Mouse (Mus musculus) liver (tissue): ENCODE results near the gene Kcnk3.

Source experiments
- DNase-seq: peaks from one replicate; pipeline ENCODE4 v3.0.0-alpha.2; 2020; ENCODE audit warnings: mixed read lengths

The Kcnk3 gene

DNA sequence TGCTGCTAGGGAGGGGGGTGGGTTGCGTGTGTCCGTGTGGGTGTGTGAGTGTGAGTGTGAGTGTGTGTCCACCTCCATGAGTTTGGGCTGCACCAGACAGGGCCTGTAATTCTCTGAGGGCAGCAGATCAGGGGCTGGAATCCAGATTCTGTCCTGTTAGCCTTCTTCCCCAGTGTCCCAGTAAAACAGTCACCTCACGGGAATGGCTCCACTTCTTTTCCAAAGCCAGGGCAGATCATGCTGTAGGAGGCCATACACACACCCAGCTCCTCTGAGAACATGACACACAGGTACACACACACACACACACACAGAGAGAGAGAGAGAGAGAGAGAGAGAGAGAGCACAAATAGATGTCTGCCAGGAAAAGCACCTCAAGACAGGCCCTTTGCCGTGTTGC is 1.1 kb downstream of the Kcnk3 start:
- DNase-seq, result no peak

DNA sequence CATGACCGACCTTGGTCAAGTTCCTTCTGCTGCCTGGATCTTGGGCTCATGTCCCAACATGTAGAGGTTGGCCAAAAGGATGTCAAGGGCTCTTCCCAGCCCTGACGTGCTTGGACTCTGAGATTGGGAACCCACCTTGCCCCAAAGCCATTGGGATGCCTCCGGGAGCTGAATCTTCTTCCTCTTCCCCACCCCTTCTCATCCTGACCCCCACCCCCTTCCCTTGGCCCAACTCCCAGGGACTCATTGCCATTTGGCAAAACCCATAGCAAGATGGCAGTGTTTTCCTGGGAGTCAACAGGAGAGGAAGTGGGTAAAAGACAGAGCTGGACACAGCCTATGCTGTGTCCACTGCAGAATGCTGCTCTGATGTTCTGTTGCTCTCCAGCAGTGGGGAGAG is 1.6 kb downstream of the Kcnk3 start:
- no peak for DNase-seq

DNA sequence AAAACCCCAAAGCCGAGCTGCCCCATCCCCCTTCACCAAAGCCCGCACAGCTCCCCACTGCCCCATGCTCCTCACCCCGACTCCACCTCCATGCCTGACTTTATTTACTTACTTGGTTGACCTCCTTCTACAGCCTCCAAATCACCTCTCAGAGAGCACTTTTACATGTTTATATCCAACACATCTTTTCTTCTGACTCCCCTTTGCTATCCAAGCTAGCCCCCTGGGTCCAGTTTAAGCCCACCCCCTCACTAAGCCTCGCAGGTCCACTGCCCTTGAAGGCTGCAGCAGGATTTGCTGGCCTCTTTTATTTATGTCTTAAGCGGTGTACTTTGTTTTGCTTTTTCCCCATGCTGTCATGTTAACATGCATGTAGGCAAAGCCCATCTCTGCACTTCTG is 2.3 kb downstream of the Kcnk3 start:
- DNase-seq, result no peak

DNA sequence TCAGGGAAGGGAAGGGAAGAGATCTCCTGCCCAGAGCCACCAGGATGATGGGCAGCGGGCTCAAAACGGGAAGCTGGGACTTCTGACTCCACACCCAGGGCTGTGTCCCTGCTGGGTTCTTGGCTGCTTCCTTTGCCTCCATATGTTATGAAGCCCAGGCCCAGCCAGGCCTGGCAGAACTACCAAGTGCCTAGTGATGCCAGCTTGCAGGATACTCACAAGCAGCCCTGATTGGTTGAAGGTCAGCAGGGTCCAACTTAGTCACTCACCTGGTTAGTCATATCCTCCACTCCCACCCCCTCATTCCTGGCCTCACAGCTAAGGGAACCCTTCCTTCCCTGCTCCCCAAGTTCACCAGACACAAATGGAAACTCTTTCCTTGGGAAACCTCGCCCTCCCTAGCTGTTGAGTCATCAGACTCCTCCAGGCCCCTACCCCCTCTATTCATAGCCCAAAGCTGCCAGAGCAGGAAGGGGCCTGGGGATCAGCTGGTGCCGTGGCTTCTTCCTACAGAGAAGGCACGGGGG is 3.3 kb downstream of the Kcnk3 start:
- no peak for DNase-seq

DNA sequence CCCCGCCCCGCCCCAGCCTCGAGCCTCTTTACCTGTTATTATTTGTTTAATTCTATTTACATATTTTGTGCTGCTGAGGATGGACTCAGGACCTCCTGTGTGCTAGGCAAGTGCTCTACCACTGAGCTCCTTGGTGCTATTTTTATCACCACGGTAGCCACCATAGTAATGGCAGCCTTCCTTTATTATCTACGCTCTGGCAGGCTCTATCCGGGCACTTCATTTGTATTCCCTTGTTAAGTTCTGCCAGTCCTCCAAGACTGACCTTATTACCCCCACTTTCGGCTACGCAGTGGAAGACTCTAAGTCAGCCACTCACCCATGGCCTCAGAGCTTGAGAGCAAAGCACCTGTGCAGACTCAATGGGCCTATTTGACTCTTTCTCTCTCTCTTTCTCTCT is 3.8 kb downstream of the Kcnk3 start:
- DNase-seq, result no peak

DNA sequence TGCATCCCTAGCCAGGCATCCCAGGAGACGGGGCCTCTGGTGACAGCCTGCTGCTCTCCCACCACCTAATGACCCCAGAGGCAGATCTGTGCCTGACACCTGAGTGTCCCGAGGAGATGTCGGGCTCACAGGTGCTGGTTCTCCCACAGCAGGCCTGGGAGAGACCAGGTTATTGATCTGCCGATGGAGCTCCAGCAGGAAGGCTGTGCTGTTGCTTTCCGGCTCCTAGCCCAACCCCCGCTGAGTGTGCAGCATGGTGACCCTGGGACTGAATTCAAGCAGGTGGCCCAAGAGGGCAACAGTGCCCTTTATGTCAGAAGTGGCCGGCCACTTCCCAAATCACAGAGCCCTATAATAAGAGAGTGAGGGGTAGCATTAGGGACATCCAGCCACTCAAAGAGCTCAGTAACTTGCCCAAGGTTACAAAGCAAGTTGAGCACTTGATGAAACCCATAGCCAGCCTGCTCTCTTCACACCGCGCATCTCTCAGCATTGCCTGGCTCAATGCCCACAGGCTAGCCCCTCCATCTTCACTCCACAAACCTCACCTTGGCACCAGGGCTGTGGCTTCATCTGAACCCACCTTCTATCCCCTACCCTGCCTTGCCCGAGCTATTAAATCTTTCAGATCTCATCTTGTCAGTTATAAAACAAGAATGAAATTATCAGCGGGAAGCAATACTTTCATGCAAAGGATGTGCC is 4.5 kb downstream of the Kcnk3 start:
- DNase-seq, result no peak

DNA sequence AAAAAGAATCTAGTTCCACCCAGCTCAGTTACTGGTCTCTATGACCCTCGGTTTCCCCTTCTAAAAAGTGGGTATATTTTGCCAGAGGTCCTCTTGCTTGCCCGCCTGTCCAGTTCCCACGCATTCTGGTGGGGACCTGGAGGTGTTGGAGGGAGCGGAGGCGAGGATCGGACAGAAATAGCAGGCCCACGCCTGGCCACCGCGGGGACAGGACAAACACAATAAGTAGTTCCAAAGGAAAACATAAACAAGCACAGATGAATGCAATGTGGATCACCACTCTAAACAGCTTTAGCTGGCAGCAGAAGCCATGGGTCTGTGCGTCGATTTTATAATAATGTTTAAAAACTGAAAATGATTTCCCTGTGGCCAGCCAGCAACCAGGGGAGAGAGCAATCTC is 5.4 kb downstream of the Kcnk3 start:
- DNase-seq, result no peak

DNA sequence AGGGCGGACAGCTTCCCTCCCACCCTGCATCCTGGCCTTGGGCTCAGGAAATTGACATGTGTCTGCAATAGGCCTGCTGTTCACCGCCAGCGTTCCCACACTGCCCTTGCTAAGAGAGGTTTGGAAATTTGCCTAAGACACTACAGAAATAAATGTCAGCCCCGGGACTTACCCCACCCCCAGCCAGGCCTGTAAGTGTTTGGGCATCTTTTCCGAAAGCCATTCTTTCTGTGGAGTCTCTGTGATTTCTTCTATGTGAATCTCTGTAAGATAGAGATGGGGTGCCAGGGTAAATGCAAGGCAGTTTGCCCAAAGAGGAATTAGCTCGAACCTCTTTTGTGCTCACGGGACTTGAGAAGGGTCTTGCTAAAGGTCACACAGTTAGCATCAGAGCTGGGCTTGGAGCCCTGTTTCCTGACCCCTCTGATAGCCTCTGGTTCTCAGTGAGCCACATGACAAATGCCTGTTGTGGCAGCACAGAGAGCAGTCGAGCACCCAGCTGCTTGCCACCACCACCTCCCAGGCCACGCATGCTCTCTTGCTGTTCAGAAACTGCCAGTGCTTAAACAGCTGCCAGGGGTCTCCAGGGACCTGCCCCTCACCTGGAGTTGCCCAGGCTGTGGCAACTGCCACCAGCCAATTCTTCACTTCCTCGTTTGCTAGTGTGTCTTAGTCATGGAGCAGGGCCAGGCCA is 6.0 kb downstream of the Kcnk3 start:
- no peak for DNase-seq

DNA sequence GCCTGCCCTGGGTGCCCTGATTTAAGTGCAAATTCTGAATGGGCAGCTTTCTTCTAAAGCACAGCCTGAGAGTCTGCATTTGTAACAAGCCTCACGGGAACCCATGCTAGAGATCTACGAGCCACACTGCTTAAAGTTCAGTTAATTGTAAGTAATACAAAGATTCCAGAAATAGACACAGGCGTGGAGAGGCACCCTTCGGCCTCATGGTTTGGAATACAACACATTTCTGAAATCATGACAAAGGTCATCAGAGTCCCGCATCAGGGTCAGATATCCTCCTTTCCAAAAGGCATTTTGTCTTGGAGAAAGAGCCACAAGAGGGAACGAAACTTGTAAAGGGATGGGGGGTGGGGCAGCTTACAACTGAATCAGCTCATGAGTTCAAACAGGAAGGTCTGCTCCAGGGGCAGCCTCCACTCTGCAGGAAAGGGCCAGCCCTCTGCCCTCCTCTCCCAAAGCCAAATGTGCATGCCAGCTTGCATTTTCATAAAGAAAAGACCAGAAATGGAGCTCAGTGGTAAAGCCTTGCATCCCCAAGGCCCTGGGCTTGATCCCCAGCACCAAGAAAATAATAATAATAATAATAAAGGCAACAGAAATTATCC is 7.1 kb downstream of the Kcnk3 start:
- DNase-seq, result no peak

DNA sequence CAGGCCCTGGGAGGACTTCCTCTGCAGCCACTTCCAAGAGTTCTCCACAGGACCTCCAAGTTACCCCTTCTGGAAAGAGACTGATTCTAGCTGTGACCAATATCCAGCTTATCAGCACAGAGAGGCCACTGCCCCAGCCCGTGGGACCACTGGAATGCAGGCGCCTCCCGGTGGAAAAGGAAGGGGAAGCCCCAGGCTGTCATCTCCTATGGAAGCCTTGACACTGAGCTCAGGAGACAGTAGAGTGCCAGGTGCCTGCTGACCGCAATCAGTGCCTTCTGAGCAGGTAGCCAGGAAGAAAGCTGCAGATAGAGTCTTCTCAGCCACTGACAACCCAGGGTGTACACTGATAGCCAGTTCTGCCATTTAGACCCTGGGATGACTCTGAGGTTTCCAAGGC is 13.4 kb downstream of the Kcnk3 start:
- DNase-seq, result no peak

DNA sequence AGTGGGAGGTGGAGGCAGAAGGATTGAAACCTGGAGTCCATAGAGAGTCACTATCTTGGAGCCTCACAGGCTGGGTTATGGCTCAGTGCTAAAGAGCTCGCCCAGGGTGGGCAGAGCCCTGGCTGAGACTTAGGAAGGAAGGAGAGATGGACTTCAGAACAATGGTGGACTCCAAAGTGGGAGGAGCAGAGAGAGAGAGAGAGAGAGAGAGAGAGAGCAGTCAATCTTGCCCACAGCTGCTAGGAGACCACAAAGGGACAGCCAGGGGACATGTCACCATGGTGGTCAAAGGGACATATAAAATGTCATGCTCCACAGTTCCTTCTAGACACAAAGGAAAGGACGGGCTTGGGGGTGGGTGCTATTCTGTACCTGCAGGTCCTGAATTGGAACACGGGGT is 15.3 kb downstream of the Kcnk3 start:
- no peak for DNase-seq

DNA sequence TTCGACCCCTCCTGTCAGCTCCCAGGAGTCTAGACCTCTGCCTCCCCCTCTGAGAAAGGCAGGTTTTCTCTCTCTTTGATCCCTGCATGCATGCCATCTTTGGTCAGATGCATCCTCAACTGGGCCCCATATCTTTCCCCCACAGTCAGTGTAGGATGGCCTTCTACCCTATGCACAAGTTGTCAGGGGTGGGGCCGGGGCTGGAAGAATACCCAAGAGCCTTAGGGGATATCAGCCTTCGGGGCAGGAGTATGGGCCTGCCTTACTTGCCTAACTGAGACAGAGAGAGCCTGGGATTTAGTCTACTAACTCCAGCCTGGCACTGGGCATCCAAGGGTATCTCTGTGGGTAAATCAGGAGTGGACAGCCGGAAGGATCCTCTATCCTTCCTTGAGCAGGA is 16.0 kb downstream of the Kcnk3 start:
- no peak for DNase-seq

DNA sequence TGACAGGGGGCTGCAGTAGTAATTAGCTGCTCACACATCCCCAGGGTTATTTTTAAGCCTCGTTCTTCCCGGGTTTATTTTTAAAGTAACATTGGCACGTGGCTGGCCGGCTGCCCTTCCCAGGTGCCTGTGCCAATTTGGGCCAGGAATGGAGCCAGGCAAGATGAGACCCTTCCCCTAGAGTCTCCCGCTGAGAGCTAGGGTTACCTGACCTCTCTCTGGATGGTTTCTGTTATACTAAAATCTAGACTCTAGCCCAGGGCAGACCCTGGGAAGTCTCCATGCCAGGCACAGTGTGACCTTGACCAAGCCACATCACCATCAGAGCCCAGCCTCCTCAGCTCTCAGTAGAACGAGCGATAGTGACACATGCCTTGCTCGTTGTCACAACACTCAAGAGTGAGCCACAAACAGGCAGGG is 16.8 kb downstream of the Kcnk3 start:
- DNase-seq, result no peak

DNA sequence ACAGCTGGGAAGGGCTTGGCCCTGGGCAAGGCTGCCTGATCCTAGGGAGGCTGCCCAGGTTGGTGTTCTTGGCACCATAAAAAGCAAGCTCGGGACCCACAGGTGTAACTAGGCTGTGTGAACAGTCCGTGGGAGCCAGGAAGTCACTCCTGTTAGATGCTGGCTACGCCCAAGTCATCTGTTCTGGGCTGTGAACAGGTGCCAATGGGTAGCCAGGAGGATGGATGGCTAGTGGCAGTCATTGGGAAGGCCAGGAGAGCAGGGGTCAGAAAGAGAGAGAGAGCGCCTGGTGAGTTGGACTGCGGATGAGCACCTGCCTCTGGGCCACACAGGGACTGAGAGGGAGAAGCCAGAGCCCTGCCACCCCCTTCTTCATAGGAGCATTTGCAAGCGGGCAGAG is 17.7 kb downstream of the Kcnk3 start:
- no peak for DNase-seq

DNA sequence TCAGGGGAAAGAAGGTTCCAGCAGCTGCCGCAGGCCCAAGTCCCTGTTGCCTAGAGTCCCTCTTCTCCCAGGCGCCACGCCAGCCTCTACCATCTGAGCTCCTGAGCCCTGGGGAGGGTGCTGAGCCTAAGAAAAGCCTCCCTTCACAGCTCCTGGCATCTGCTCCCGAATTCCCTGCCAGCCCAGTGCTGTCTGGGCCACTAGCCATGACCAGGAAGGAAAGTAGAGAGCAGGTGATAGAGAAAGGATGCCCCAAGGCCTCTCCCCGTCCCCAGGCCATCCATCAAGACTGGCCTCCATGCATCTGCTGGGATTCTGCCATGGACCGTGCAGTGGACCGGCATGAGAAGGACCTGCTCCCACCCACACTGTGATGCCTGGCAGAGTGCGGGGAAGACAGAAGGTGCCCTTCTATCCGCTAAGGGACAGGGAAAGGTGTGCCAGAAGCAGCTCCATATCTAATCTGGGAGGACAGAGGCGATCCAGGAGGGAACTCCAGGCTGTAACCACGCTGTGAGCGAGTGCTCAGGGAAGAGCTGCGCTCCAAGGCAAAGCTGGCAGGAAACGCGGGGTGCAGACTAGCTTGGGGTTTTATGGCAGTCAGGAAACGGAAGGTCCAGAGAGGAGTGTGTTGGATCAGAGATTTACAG is 18.6 kb downstream of the Kcnk3 start:
- no peak for DNase-seq

DNA sequence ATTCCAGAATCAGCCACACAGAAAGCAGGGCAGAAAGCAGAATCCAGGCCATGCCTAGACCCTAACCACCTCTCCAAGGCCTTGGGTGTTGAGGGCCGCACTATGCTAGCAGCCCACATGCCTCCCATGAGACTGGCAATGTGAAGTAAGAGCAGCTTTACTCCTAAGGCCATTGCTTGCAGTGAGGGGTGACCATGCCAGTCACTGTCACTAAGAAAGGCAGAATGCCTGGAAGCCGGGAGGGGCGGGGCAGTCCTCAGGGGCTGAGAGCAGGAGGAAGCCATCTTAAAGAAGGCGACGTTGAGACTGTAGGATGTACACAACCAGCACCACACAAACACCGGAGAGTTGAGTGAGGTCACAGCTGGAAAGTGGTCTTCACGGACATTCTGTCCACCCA is 21.1 kb downstream of the Kcnk3 start:
- no peak for DNase-seq

DNA sequence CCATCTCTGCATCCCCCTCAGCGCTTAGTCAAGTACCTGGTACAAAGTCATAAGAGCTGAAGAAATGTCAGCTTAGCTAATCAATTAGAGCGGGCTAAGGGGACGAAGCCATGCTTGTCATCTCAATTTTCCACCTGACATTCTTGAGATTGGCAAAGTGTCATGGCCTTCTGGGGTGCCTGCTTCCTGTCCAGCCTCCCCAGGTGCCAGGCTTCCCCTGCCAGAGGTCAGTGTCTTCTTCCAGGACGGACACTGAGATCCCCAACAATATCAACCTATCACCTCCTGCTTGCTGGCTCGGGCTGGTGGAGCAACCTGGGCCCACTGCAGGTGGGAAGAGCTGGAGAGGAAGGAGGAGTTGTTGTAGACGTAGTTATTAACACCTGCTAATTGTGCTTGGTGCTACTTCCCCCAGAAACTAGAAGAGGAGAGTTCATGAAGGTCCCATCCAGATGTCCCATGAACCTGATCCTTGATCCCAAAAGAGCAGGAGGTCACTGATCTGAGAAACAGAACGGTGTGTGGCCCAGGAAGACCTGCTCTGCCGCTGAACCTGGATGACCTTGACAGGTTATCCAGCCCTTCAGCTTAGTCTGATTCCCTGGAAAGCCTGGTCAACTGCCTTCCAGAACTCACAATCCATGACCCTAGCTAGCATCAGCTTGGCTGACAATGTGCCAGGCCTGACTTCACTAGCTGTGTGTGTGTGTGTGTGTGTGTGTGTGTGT is 22.1 kb downstream of the Kcnk3 start:
- DNase-seq, result no peak

DNA sequence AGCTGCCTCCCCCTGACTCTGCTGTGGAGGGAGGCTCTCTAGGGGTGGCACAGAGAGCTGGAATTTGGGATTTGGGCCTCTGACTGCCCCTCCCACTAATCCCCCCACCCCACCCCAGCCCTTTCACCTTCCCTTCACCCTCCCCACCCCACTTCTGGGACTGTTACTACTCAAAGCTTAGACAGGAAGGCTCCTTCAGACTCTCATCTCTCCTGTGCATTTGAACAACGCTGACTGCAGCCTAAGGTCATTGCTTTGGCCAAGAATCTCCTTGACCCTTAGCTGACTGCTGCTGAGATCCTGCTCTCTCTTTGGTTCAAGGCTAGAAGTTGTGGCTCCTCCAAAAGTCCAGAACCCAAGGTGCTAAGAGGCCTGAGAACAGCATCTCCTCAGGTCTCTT is 23.1 kb downstream of the Kcnk3 start:
- no peak for DNase-seq

DNA sequence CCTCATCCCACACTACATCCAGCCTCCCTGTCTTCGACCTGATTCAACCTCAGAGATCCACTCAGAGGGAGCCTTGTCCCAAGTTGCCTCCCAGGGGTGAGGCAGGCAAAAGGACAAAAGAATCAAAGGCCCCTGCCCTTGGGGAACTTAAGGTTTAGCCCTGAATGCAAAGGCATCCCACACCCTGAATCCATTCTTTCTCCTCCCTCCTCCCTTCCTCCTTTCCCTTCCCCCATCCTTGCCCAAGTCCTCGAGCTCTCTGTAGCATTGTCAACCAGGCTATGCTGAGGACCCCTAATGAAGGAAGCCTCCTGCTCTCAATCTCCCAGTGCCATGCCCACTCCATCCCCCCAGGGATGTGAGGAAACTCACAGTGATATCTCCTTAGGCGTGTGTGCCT is 23.7 kb downstream of the Kcnk3 start:
- DNase-seq, result no peak

DNA sequence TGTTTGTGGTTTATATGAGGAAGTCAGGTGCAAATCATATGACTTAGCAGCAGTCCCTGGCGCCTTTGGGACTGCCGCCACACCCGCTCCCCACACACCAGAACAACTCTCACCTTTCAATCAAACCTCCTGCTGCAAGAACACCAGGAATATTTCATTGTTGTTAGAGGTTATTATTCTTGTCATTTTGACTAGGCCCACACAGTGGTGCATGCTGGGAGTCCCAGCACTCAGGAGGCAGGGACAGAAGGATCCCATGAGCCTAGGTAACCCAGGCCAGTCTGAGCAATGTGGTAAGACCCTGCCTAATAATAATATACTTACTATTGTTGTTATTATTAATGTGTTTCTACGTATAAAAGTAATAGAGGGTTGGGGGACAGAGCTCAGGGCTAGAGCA is 24.6 kb downstream of the Kcnk3 start:
- DNase-seq, result no peak

DNA sequence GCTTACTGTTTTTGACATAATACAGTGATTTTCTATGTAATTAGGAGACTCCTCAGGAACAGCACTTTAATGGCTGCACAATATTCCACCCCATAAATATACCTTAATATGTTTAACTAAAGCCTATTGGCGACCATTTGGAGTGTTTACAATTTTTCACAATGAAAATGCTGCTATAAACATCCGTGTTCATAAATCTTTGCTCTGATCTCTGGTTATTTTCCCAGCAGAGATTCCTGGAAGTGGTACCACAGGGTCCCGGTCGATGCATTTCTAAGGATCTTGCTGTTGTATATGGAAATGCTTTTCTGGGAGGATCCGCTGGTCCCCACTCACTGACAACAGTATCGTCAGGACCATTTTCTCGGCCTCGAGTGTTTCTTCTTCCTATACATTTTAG is 25.3 kb downstream of the Kcnk3 start:
- DNase-seq, result no peak

DNA sequence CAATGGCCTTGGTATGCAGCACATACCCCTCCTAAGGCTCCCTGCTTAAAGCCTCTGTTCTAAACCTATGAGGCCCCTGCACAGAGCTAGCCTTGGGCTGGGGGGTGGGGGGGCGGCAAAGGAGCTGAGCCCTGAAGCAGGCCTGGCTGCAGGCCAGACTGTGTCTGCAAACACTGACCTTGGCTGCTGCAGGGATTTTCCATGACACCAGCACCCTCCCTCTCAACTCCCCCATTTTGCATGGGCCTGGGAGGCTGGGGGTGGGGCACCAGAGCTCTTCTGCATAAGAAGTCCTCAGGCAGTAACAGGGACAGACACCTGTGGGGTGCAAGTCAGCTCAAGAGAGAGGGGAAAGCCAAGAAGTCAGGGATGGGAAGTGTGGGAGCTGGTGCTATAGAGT is 26.3 kb downstream of the Kcnk3 start:
- DNase-seq, result peak; percentile 54

DNA sequence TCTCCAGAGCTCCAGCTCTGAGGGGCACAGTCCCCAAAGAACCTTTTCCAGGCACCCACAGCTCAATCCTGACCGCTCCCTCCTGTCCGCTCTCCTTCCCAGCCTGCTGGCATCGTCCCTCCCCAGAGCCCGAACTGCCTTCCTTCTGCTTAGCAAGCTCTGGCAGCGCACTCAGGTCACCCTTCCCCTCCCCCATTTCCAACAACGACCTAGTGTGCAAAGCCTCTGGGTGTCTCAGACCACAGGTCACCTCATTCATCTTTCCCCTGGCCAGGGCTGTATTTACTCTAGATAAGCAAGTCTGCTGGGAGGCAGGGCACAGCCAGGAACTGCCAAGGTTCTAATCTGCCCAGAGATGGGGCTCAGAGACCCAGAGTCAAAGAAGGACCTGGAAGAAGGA is 27.4 kb downstream of the Kcnk3 start:
- DNase-seq, result peak; percentile 49
